Mouse (Mus musculus) liver, embryonic 14.5 days (tissue): ENCODE results near the gene Sh2d4b.

ENCODE experiments used
- CTCF ChIP-seq: IDR thresholded peaks from 2 replicates; pipeline ENCODE4 v1.5.1; 2016; ENCODE audit warnings: antibody characterized with exemption, low read depth, control low read depth
- EP300 ChIP-seq: IDR thresholded peaks from 2 replicates; pipeline ENCODE4 v1.6.1; 2016; ENCODE audit warnings: antibody characterized with exemption, low read depth

- TF ChIP-seq EP300 (no peak), CTCF (no peak)
Observed at GRCm38 (mm10) chr14:40864811-40865514, 28.1 kb downstream of the Sh2d4b start.
